Mouse (Mus musculus) mouse trophoblast stem cell (cell line): ENCODE data around the gene Plb1.

ENCODE experiments used
- in situ Hi-C, 2 experiments: fragments of 300-500 bp; cut with MseI, MboI; formaldehyde crosslinking; loops; 2 replicates in 1 of 2; 3 replicates in 1 of 2; pipeline ENCODE4 v1.15.1; 2025

Plb1 gene

DNA sequence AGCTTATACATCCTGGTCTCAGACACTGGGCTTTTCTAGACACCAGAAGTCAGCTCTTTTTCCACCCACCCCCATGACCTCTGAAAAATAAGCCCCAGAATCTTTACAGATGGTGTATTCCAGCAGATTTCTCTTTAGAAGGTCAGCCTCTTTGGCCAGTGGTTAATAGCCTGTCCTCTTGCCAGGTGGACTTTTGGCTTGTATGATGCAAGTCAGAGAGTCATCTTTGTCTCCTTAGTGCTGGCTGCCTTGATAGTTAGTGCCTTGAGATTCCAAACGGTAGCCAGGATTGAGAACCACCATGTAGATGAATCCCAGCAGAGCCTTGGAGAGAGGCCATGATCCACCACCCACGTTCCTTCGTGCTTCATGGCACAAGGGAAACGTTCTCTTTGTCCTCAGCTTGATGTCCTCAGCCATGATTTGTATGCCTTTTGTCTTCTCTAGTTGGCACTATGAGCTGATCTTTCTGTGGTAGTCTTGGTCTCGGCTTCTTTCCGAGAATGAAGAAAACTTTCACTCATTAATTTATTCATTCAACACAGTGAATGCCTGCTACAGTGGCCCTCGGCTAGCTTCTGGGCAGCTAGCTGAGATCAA, 10.9 kb downstream of the Plb1 start:
- in situ Hi-C loops = loop anchor here in 1 of 2 experiments (25.0 kb wide), 1 partner anchor 269 kb away; no protein-coding TSS in a partner anchor

DNA sequence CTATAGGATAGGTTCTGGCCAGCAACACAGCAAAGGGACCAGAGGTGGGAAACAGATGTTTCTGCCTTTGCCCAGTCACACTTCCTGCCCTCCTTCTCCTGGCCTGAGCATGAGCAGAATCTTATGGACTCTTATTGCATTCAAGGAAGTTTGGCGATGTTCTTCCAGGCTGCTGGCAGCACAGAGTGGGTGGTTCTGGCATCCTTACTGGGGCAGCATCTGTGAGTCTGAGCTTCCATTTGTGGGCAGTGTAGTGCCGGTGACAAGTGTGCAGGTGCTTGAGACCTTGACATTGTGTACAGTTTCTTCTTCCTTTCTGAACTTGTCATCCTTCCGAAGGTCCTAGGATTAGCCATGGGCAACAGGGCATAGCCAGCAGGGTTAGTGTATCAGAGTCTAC, 12.9 kb downstream of the Plb1 start:
- in situ Hi-C loops = loop anchor here in 1 of 2 experiments (25.0 kb wide), 1 partner anchor 267 kb away; no protein-coding TSS in a partner anchor

DNA sequence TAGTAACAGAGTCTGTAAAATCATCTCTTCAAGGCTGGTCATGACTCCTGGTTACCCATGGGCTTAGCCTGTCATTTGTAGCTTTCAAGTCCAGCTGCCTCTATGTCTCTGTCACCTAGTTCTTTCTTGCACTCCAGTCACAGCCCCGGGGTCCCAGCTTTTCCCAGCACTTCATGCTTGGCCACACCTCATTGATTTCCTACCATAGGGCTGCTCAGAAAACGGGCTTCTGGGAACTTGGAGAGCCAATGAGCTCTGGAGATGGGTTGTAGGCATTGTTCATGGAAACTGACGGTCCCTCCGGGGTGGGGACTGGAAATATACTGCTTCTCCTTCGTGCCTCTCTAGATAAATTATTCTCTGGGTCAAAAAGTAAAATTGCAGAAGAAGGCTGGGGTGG, 28.2 kb downstream of the Plb1 start:
- in situ Hi-C loops = no loop called here

DNA sequence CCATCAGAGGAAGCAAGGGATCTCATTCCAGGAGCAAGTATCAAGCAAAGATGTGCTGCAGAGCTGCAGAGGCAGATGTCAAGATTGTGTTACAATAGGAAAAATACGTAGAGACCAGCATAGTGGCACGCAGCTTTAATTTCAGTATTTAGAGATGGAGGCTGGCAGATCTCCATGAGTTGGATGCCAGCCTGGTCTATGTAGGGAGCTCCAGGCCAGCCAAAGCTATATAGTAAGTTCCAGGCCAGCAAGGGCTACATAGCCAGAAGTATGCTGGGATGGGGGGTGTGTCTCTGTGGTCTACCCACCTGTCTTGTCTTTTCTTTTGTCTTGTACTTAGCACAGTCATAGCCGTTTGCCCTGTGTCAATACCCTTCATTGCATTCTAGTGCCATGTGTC, 28.7 kb downstream of the Plb1 start:
- in situ Hi-C loops = no loop called here

DNA sequence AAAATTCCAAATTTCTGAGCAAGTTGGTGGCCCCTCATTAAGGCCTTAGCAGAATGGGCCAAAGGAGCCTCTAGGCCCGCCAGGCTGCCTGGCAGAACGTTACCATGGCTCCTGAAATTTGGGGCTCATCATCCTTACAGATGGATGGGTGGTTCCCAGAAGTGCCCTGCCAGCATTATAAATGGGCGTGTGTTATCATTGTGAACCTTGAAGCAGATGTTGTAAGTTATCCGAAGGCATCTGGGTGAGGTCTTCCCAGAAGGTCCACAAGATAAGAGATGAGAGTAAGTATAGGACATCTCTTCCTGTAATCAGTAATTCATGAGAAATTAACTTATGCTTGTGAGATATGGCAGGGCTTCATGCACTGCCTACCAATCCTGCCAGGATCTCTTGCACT, 30.0 kb downstream of the Plb1 start:
- in situ Hi-C loops = no loop called here

DNA sequence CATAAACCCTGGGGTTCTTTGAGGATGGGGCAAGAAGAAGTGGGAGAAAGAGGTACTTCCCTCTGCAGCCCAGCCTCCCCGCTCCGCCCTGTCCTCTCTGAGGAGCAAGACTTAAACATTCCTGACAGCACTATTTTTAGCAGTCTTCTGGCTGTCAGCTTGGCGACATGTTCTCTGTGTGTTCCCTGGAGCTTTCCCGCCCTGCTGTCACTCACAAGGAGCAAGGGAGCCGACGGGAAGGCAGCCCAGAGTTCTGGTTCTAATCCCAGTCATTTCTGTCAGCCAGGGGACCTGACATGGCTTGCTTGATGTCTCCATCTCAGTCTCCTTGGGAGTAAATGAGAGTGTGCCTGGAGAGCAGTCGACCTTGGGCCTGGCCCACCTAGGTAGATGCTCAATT, 40.0 kb downstream of the Plb1 start:
- in situ Hi-C loops = no loop called here

DNA sequence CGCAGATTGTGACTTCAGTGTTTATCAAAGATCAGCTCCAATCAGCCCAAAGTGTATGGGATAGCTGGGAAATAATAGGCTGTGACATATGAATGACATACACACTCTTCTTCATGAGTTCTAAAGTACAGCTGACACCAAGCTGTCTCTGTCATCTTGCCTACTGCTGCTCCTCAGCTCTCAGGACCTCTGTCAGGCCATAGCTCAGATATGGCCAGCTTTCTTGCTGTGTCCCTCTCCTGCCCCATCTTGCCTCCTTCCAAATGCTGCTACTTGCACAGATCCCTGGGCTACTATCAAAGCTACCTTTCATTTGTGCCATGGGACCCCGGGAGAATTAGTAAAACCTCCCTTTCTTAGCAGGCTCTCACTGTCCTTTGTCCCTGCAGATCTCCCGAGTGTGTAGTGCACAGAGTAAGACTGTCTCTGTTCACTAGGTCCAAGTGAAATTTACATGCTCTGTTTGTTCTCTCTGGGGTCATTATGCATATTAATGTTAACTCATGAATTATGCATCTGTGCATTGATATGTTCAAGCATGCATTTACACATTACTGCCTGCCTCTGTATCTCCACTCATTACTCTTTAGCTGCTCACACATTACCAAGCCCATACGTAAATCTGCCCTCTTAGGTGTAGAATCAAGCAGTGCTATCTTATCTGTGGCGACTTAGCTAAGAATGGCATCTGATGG, 45.6 kb downstream of the Plb1 start:
- in situ Hi-C loops = no loop called here

DNA sequence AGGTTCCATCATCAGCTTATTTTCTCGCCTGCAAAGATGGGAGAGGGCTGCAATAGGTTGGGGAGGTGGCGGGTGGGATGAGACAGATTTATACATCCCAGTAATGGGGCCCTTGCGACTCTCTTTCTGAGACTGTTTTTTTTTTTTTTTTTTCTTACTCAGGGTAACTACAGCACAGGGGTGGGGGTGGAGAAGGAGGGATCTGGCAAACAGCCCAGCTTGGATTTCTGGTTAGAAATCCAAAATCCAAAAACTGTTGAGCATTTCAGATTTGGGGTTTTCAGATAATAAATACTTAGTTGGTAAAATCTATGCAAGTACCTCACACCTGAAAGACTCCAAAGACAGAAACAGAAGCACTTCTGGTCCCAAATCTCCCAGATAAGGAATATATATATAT, 47.6 kb downstream of the Plb1 start:
- in situ Hi-C loops = no loop called here

DNA sequence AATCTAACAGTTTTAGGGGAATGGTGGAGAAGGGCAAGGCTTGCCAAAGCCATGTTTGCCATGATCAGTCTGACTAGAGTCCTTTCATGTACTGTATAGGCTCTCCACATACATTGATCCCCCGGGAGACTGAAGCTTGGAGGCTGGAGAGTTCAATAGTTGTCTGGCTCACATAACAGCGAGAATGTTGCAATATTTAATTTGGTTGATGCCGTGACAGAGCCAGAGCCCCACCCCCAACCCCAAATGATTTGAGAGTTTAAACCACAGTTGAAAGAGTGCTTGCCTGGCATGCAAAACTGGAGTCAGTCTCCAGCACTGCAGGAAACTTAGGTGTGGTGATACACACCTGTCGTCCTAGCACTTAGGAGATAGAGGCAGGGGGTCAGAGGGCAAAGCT, 49.8 kb downstream of the Plb1 start:
- in situ Hi-C loops = no loop called here

DNA sequence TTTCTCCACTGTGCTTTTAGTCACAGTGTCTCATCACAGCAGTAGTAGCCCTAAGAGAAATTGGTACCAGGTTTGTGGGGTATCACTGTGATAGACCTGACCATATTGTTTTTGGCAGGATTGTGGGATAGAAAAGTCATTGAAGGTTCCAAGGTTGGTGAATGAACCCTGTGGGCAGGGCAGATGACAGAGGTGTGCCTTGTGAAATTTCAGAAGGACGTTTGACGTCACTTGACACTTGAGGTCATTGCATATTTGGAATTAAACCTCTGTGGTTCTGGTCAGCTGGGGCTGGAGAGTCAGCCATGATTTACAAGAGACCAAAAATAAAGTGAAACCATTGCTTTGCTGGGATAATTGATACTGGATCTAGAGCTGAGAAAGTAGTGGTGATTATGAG, 50.9 kb downstream of the Plb1 start:
- in situ Hi-C loops = no loop called here

DNA sequence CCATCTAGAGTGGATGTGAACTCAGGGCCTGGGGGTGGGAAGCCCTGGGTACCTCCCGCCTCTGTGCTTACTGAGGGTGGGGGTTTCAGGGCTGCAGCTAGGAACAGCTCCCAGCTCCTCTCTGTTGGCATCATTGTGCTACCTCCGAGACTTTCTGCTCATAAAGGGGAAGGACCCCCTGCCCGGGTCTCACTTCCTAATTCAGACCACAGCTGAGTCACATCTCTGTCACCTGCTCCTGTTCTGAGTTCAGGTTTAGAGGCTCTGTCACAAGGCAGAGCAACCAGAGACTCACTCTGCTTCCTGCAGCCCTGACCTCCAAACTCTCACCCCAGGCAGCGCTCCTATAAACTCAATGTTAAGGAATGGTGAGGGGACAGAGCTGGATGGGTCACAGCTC, 53.8 kb downstream of the Plb1 start:
- in situ Hi-C loops = no loop called here

DNA sequence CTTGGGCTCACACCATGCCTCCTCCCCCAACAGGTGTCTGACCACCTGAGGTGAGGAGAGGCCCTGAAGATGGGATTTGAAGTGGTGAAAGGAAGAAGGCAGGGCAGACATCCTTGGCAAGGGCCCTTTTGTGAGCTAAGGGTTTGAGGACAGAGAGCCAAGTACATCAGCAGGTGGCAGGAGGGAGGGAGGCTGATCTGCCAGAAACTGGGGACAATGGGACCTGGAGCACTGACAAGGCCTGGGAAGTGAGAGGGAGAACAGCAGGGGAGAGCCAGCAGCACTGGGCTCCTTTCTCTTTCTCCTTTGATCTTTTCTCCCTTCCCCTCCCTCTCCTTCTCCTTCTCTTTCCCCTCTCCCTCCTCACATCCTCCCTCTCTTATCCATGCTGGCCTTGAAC, 55.5 kb downstream of the Plb1 start:
- in situ Hi-C loops = no loop called here

DNA sequence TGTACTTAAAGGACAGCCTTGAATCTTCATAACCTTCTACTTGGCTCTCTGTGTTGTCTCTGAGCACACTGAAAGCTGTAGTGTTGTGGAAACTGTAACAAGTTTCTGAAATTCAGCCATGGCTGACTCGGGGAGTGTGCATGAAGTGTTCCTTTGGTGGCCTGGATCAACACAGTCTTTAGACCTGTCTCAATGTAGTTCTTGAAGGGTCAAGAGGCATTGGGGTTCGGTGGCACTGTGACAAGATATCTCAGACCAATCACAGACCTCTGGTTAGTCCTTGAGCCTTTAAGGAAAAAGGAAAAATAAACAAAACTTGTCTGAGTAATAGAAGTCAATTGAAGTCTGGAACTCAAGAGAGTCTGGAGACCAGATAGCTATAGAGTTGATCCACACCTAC, 58.8 kb downstream of the Plb1 start:
- in situ Hi-C loops = no loop called here

DNA sequence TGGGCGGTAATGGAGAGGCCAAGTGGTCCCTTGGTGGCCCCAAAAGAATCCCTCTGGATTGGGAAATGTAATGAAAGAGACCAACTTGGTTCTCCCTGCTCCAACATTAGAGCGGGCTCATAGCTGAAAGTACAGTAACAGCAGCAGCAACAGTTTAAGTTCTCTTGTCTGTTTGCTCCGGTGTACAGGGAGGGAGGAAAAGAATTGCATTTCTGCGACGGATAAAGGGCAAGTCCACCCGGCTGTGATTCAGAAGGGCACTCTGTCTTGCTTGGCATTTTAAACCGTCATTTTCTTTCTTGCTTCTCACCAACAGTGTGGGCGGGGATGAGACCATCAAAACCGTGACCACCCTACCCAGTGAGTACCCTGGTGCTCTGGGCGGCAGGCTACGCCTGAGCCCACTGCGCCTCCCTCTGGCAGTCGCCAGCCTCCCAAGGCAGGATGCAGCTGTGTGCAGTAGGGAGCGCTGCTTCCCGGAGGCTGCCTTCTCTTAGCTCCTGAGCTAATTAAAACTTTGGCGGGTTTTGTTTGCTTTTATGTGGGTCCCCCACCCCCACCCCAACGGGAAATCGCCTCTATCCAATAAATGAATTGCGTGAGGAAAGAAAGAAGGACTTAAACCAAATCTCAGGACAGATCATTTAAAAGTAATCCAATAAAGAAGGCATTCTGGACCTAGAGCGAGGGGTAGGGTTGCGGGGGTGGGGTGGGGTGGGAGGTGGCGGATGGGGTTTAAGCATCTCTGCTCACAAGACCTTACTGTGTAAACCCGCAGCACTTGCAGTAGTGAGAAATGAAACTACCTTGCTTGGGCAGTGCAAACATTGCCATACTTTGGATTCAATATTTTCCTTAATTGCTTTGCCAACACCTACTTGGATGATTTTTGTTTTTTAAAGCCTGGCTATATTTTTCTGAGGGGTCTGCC, 70.7 kb downstream of the Plb1 start:
- in situ Hi-C loops = no loop called here

DNA sequence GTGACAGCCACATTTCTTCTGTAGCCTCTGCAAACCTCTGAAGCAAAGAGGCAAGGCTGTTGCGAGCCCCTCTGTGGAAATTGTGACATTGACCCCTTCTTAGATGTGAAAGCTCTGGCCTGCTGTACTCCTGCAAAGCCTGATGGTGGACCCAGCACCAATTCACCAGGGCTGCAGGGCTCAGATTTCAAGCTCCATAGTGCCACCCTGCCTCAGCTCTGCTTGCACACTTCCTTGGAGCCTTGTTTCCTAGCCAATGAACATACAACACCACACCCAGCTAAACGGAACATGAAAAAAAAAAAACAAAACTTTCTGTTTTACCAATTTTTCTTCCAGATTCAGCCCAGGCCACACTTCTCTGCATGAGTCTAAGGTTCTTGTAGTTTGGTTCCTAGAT, 74.6 kb downstream of the Plb1 start:
- in situ Hi-C loops = no loop called here

DNA sequence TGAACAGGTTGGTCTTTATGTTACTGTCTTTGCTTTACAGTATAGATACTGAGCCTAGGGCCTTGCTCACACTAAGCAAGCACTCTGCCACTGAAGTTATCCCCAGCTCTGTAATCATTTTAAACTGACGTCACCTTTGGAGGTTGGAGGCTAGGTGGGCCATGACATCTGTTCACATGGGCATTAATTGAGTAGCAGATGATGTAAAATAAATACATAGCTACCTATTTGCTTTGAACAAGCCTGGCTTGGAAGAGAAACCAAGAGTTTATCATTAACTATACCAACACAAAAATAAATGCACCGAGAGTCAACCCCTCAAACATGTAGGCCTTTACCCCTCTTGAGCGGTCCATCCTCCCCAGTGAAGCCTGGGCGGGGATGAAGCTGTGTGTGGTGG, 76.1 kb downstream of the Plb1 start:
- in situ Hi-C loops = no loop called here

DNA sequence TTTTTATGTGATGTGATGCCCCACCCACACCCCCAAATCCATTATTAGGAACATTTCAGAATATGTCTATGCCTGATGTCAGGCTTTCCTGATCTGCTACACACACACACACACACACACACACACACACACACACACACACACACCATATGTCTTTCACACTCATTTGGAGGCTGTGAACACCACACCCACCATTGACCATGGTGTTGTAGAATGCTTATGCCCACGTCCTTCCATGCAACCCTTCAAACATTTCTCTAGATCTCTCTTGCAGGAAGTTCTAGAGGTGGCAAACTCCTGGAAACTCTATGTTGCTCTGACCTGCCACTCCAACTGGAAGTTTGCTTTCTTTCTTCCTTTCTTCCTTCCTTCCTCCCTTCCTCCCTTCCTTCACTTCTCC, 77.2 kb downstream of the Plb1 start:
- in situ Hi-C loops = no loop called here

DNA sequence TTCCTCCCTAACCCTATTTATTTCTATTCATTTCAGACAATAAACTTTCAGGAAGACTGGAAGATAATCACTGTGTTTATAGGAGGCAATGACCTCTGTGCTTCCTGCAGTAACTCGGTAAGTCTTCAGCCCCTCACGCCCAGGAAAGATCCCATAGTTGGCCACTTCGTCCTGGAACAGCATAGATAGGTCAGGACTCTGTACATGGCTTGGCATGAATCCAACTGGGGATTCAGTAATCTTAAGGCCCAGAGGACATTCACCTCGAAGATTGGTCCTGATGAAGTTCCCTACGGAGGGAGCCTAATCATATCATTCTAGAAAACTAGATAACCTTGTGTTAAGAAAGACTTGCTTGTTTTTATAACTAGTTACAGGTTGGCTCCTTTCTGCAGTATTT, 78.3 kb downstream of the Plb1 start:
- in situ Hi-C loops = no loop called here

DNA sequence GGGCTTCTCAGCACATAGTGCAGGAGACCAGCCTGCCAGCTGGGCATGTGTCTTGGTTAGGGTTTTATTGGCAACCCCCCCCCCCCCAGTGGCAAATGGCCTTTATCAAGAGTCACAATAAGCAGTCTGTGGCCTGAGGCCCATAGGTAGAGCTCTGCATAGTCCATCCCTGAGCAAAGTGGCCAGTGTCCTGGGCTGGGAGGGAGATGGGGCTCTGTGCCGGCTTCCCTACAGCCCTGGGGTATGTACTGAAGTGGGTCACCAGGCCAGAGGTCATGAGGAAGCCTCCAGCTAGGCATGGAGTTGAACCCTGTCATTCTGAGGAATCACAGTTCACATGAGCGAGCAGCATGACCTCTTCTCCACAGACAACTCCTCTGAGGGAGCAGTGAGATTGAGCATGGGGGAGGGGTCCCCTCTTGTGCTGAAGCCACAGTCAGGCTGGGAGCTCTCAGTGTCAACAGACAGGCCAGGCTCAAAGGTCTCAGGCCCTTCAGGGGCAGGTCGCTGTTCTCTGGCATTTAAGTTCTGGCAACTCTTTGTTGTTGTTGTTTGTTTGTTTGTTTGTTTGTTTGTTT, 79.2 kb downstream of the Plb1 start:
- in situ Hi-C loops = no loop called here

DNA sequence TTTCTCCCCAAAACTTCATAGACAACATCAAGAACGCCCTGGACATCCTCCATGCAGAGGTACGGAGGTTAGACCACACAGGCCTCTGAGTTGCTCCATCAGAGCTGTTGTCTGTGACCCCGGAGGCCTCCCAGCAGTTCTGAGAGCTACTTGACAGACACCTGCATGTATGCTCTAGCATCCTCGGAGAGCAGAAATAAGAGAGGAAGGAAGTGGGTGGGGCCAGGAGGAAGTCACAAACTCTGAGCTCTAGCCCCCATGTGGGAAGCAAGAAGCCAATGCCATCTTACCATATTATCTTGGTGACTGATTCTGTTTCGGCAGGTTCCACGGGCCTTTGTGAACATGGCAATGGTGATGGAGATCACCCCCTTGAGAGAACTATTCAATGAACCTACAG, 81.2 kb downstream of the Plb1 start:
- in situ Hi-C loops = no loop called here

DNA sequence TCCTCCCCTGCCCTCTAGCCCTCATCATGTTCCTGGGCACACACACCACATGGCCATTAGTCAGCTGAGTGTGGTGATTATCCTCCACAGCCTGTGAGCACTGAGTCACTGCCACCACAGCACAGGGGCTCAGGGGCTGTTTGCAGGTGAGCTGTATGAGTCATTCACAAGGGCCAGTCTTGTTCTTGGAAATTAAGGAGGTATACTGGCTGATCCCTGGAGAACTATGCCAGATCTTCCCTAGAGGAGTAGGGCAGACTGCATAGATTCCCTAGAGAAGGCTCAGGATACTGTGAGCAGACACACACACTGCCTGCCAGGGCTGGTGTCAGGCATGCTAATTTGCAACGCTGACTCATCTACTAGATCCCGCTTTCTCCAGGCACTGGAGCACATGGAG, 82.2 kb downstream of the Plb1 start:
- in situ Hi-C loops = no loop called here

DNA sequence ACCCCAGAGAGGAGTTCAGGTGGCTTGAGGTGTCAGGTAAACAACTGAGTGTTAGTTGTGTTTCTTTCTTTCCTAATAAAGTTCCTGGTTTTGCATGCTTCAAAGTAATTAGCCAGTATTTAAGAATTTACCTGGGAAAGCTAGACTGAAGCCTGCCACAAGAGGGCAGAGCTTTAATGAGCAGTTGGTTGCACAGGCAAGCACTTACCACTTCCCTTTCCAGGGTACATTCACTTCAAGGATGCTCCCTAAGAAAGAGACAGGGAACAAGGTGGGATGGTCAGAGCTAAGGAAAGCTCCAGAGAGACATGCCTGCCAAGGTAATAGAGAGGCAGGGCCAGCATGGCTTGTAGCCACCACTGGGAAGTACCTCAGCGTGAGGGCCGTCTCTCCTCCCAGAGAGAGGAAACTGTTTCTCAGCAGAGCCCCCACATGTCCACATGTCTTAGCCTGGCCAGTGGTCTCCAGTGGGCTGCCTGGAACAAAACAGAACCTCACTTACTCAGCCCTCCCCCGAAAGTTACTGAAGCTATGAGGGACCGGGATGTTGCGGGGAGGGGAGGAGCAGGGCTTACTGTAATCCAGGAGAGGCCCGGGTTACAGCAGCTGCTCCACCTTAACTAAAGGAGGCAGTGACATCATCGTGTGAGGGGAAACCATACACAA, 89.8 kb downstream of the Plb1 start:
- in situ Hi-C loops = no loop called here
